Mouse (Mus musculus): ENCODE results near the gene Mki67. TPM values are rescaled to one million over a fixed set of nuclear protein-coding genes. Genes with fewer than 3 reads are reported as not detected.

Gene Mki67
- total and polyA plus RNA-seq, 3 experiments, result 22.4 to 924 (median 272) TPM

DNA sequence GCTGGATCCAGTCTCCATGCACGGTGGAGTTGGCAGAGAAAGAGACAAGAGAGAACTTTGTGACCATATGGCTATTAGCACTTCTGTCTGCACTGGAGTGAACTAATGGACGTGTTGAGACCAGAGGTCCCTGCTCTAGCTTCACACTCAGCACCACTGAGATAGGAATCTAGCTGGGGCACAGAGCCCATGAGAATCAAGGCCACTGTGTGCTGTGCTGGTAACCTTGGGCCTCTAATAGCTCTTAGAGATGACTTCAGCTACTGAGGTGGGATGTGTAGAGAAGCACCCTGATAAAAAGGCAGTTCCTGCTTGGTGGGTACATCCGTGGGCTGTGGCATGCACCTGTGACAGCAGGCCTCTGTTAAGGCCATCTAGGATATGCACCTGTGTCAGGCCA is 42.6 kb downstream of the Mki67 start:
- no peak for ATAC-seq (ENCODE audit: extremely low read depth, insufficient number of reproducible peaks, low FRiP score, poor library complexity, severe bottlenecking)
- H3K27me3 ChIP-seq (ENCODE audit: insufficient read depth, low read length), result no peaks in the 10 kb centered on the region
- TF ChIP-seq CTCF (IDR thresholded peaks at IDR 0.05; ENCODE audit: low read depth, low read length) (no peak), TAL1 (conservative IDR thresholded peaks at IDR 0.05; ENCODE audit: low read depth, low read length) (no peak), GATA2 (IDR thresholded peaks at IDR 0.05; ENCODE audit: borderline replicate concordance, low read depth, low read length) (no peak), GATA1 (IDR thresholded peaks at IDR 0.05; ENCODE audit: borderline replicate concordance, low read length) (no peak), POLR2AphosphoS5 (IDR thresholded peaks at IDR 0.05; ENCODE audit: insufficient replicate concordance, low read depth, low read length) (no peak)
- H3K36me3 ChIP-seq (replicated peaks), result peaks cover 99% of the 10 kb centered on the region
- H3K4me1 ChIP-seq (ENCODE audit: insufficient read depth, low read depth, low read length), result peaks cover 6% of the 10 kb centered on the region; the same call in 1 of the 2 replicates
- no peak for DNase-seq (ENCODE audit: low spot score)
- no peaks in the 10 kb centered on the region for H3K9me3 ChIP-seq (replicated peaks)
- no peak overlapping the region for H3K4me3 ChIP-seq (ENCODE audit: low read depth, low read length)

DNA sequence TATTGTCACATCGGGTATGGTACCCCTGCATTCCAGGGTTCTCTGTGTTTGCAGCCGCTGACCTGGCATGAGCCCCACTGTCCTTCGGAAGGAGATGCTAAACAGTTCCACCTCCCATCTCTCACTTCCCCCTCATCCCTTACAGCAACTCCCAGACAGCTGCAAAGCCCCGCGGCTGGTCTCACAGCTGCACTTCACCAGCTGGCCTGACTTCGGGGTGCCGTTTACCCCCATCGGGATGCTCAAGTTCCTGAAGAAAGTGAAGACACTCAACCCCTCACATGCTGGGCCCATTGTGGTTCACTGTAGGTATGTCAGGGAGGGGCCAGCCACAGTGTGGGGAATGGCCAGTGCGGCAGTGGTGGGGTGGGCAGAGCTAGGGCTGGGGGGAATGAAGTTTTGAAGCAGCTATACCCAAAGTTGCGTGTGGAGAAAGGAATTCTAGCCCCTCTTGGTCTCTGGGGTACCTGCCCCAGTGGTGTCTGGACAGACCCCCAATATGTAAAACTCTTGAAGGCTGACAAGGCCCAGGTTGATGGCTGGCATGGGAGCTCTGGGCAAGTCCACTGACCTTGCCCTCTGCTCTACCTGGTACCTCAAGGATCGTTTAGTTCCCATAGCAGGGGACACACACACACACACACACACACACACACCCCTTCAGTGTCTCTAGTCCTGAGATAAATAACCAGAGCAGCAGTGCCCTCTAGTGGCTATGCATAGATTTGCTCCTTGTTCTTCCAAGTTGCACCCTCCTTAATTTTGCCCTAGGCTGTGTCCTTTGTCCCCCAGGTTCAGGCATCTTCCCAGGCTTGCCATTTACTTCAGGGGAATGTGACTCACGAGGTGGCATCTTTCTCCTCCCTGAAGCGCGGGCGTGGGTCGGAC is 47.1 kb downstream of the Mki67 start:
- Histone ChIP-seq H3K4me1 (ENCODE audit: insufficient read depth, low read depth, low read length) (peaks cover 18% of the 10 kb centered on the region), H3K4me3 (ENCODE audit: low read depth, low read length) (no peak overlapping the region), H3K27me3 (ENCODE audit: insufficient read depth, low read length) (no peaks in the 10 kb centered on the region), H3K36me3 (replicated peaks) (peaks cover 99% of the 10 kb centered on the region), H3K9me3 (replicated peaks) (no peaks in the 10 kb centered on the region)
- ATAC-seq (ENCODE audit: extremely low read depth, insufficient number of reproducible peaks, low FRiP score, poor library complexity, severe bottlenecking) (no peak), DNase-seq (ENCODE audit: low spot score) (peak; percentile 25)
- TF ChIP-seq CTCF (IDR thresholded peaks at IDR 0.05; ENCODE audit: low read depth, low read length) (peak; percentile 49), POLR2AphosphoS5 (IDR thresholded peaks at IDR 0.05; ENCODE audit: insufficient replicate concordance, low read depth, low read length) (no peak)

DNA sequence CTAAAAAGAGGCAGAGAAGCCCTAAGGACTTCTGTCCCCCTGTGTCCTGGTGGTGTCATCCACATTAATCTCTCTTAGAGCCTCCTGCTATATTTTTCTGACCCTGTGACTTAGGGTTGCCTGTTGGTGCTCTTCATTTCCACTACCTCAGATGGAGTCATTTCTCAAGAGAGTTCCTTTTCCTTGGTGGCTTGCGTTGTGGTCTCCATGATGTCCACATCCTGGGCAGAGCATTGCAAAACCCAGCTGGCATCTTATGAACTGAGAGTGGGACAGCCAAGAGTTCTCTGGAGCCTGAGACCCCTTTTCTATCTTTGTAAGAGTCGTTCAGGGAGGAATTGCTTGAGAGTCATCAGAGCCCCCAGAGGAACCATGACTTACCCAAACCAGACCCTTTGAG is 49.8 kb downstream of the Mki67 start:
- DNase-seq (ENCODE audit: low spot score) (no peak), ATAC-seq (ENCODE audit: extremely low read depth, insufficient number of reproducible peaks, low FRiP score, poor library complexity, severe bottlenecking) (no peak)
- no peak overlapping the region for H3K4me3 ChIP-seq (ENCODE audit: low read depth, low read length)
- no peak for TF ChIP-seq GATA1 (IDR thresholded peaks at IDR 0.05; ENCODE audit: borderline replicate concordance, low read length)
- peaks cover 100% of the 10 kb centered on the region for H3K36me3 ChIP-seq (replicated peaks)
- no peaks in the 10 kb centered on the region for H3K9me3 ChIP-seq (replicated peaks)
- no peaks in the 10 kb centered on the region for H3K27me3 ChIP-seq (ENCODE audit: insufficient read depth, low read length)
- H3K4me1 ChIP-seq (ENCODE audit: insufficient read depth, low read depth, low read length), result peaks cover 18% of the 10 kb centered on the region

DNA sequence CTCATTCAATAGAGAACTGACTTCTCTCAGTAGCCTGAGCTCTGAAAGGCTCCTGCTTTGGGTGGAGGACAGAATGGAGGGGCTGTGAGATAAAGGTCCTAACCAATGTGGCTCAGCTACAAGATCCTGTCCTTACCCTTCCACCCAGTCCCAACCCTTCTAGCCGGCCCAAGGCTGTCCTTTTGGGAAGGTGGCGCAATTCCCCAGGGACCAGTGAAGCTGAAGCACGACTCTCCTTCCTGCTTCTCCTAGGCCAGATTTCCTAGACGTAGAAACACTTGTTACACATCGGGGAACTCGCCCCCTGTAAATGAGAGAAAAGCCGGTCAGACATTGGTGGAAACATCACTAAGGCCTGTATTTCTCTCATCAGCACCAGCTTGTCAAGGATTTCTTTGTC is 52.0 kb downstream of the Mki67 start:
- Histone ChIP-seq H3K4me1 (ENCODE audit: insufficient read depth, low read depth, low read length) (peaks cover 24% of the 10 kb centered on the region), H3K4me3 (ENCODE audit: low read depth, low read length) (no peak overlapping the region), H3K36me3 (replicated peaks) (peaks cover 100% of the 10 kb centered on the region), H3K27me3 (ENCODE audit: insufficient read depth, low read length) (no peaks in the 10 kb centered on the region), H3K9me3 (replicated peaks) (no peaks in the 10 kb centered on the region)
- DNase-seq (ENCODE audit: low spot score), result no peak
- TF ChIP-seq TAL1 (conservative IDR thresholded peaks at IDR 0.05; ENCODE audit: low read depth, low read length) (no peak), GATA1 (IDR thresholded peaks at IDR 0.05; ENCODE audit: borderline replicate concordance, low read length) (no peak), POLR2AphosphoS5 (IDR thresholded peaks at IDR 0.05; ENCODE audit: insufficient replicate concordance, low read depth, low read length) (no peak)
- no peak for ATAC-seq (ENCODE audit: extremely low read depth, insufficient number of reproducible peaks, low FRiP score, poor library complexity, severe bottlenecking)

DNA sequence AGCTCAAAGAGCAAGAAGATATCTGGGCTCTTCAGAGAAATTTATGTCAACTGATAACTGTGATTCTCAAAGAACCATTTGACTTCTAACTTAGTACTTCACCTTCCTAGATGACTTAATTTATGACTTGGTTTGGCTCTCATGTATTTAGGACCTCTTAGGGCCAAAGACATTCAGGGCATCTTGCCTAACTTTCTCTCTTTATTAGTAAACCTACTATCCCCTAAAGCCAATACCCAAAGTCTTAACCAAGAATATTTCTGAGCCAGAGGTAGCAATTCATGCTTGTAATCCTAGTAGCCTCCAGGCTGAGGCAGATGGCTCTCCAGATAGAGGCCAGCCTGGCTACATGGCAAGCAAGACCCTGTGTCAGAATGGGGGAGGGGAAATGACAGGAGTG is 55.8 kb downstream of the Mki67 start:
- no peak for TF ChIP-seq TAL1 (conservative IDR thresholded peaks at IDR 0.05; ENCODE audit: low read depth, low read length)
- no peak for TF ChIP-seq GATA1 (IDR thresholded peaks at IDR 0.05; ENCODE audit: borderline replicate concordance, low read length)
- no peak for TF ChIP-seq POLR2AphosphoS5 (IDR thresholded peaks at IDR 0.05; ENCODE audit: insufficient replicate concordance, low read depth, low read length)
- no peak for TF ChIP-seq GATA2 (IDR thresholded peaks at IDR 0.05; ENCODE audit: borderline replicate concordance, low read depth, low read length)
- ATAC-seq (ENCODE audit: extremely low read depth, insufficient number of reproducible peaks, low FRiP score, poor library complexity, severe bottlenecking), result no peak
- no peak for DNase-seq (ENCODE audit: low spot score)
- Histone ChIP-seq H3K4me3 (ENCODE audit: low read depth, low read length) (no peak overlapping the region), H3K9me3 (replicated peaks) (no peaks in the 10 kb centered on the region), H3K27me3 (ENCODE audit: insufficient read depth, low read length) (no peaks in the 10 kb centered on the region), H3K36me3 (replicated peaks) (peaks cover 100% of the 10 kb centered on the region), H3K4me1 (ENCODE audit: insufficient read depth, low read depth, low read length) (peaks cover 24% of the 10 kb centered on the region)

DNA sequence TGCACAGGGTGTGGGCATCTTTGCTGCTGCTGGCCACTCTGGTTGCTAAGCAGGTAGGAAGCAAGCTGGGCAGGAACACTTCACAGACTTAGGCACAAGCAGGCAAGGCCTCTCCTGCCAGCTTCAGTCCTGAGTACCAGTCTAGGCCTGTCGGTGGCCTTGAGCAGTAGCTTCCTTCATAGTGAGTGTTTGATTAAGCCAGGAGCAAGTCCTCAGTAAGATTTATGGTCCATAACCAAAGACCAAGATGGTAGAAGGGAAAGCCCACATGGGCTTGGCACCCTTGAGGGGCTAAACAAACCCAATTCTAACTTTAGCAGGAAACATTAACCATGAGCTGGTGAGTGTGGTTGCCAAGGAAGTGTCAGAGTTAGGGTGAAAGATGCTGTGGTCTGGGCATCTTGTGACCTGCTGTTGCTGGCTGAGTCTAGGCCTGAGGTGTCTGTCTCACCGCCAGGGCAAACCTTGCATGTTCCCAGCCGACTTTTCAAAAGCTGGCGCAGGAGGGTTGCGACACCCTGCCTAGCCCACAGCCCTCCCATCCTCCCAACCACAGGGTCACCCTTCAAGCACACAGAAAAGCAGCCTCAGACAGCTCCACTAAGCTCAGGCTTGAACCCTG is 56.7 kb downstream of the Mki67 start:
- Histone ChIP-seq H3K27me3 (ENCODE audit: insufficient read depth, low read length) (no peaks in the 10 kb centered on the region), H3K4me1 (ENCODE audit: insufficient read depth, low read depth, low read length) (peaks cover 25% of the 10 kb centered on the region), H3K9me3 (replicated peaks) (no peaks in the 10 kb centered on the region), H3K36me3 (replicated peaks) (peaks cover 100% of the 10 kb centered on the region), H3K4me3 (ENCODE audit: low read depth, low read length) (no peak overlapping the region)
- TF ChIP-seq POLR2AphosphoS5 (IDR thresholded peaks at IDR 0.05; ENCODE audit: insufficient replicate concordance, low read depth, low read length), result no peak
- TF ChIP-seq TAL1 (conservative IDR thresholded peaks at IDR 0.05; ENCODE audit: low read depth, low read length), result no peak
- no peak for TF ChIP-seq GATA1 (IDR thresholded peaks at IDR 0.05; ENCODE audit: borderline replicate concordance, low read length)
- no peak for TF ChIP-seq CTCF (IDR thresholded peaks at IDR 0.05; ENCODE audit: low read depth, low read length)
- TF ChIP-seq GATA2 (IDR thresholded peaks at IDR 0.05; ENCODE audit: borderline replicate concordance, low read depth, low read length), result no peak
- no peak for DNase-seq (ENCODE audit: low spot score)
- ATAC-seq (ENCODE audit: extremely low read depth, insufficient number of reproducible peaks, low FRiP score, poor library complexity, severe bottlenecking), result no peak

Data from G1E (cell line).